Mouse (Mus musculus) layer of hippocampus, postnatal 14 days (tissue): ENCODE data around the gene Mtmr12. TPM values are rescaled to one million over a fixed set of nuclear protein-coding genes. Genes with fewer than 3 reads are reported as not detected.
A peak's percentile ranks its signal among the peaks of the same experiment; 100 is the strongest.

Experiments
- DNase-seq, 2 experiments: peaks; one replicate each; pipeline ENCODE4 v3.0.0; 2021 to 2022; ENCODE audit warnings: low spot score in 2 of 2, mixed read lengths in 1 of 2
- total RNA-seq, 2 experiments: library from RNA; stranded (reverse); gene quantifications; 2 replicates each; pipeline ENCODE4 v1.2.3; 2021

The Mtmr12 gene
- total RNA-seq, 2 experiments from 2014 or later = 26.9 to 27.7 TPM

- DNase-seq = no peak
Measured at GRCm38 (mm10) chr15:12273325-12274052, 68.7 kb downstream of the Mtmr12 start.

- DNase-seq = no peak
Measured at GRCm38 (mm10) chr15:12274053-12274769, 69.4 kb downstream of the Mtmr12 start.

DNA sequence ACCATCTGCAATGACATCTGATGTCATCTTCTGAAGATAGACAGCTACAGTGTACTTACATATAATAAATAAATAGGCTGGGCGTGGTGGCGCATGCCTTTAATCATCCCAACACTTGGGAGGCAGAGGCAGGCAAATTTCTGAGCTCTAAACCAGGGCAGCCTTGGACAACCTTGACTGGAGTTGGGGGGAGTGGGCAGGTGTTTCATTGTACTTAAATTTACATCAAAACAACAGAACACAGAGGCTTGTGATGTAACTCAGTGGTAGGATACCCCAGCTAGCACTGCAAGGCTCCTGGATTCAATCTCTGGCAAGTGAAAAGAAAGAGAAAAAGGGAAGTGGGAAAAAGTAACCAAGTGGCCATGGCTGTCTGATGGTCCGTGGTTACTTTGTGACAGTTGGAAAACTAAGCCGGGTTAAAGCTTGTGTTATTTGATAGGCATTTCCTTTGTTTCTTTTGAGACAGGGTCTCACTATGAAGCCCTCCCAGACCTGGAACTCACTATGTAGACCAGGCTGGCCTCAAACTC, 70.3 kb downstream of the Mtmr12 start:
- no peak for DNase-seq

- DNase-seq = no peak
Measured at GRCm38 (mm10) chr15:12279816-12280215, 75.0 kb downstream of the Mtmr12 start.

DNA sequence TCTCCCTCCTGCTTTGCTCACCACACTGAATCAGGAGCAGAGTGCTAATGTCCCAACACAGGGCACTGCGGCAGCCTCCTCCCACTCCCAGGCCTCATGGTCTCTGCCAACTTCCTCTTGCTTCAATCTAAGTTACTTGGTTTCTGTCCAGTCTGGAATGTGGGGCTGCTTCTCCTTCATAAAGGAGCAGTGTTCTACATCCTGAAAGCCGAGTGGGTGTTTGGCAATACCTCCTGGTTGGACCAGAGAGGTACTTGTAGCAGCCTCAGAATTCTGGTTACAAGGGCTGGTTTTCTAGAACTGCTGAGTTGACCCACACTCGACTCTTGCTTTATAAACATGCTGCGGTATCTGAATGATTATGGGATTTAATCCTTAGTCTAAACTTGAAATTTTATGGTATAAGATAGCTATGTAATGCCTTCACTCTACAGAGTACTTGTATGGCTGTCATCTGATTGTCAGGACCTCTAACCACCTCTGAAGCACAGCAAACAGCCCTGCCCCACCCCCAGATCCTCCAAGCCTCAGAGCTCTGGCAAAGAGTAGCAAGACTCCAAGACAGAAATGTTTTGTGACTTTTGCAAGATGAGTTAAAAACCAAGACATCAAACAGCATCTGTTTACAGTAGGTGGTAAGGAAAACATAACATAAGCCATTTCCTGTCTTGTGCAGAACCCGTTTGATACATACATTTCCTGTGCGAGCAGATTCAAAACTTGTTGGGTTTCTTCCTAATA, 80.1 kb downstream of the Mtmr12 start:
- DNase-seq = peak in 1 of 2 experiments; percentile 54

- no peak for DNase-seq
Measured at GRCm38 (mm10) chr15:12285535-12285809, 80.6 kb downstream of the Mtmr12 start.

GRCm38 (mm10) chr15:12290330-12290729, 85.5 kb downstream of the Mtmr12 start:
- DNase-seq = no peak

- no peak for DNase-seq
Measured at GRCm38 (mm10) chr15:12291757-12292156, 86.9 kb downstream of the Mtmr12 start.

- DNase-seq = no peak
Measured at GRCm38 (mm10) chr15:12296228-12296627, 91.4 kb downstream of the Mtmr12 start.

GRCm38 (mm10) chr15:12298231-12298737, 93.5 kb downstream of the Mtmr12 start:
- no peak for DNase-seq

DNA sequence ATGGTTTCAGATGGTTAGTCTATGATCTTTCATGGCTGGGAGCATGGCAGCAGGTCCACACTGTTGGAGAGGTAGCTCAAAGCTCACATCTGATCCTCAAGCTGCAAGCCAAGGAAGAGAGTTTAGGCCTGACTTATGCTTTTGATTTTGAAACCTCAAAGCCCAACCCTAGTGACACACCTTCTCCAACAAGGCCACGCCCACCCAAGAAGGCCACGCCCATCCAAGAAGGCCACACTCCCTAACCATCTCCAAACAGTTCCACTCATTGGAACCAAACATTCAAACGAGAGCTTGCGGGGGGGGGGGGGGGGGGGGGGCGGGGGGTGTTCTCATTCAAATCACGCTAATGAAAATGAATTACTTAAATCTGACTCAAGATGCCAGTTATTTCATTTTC, 96.9 kb downstream of the Mtmr12 start:
- DNase-seq = no peak

DNA sequence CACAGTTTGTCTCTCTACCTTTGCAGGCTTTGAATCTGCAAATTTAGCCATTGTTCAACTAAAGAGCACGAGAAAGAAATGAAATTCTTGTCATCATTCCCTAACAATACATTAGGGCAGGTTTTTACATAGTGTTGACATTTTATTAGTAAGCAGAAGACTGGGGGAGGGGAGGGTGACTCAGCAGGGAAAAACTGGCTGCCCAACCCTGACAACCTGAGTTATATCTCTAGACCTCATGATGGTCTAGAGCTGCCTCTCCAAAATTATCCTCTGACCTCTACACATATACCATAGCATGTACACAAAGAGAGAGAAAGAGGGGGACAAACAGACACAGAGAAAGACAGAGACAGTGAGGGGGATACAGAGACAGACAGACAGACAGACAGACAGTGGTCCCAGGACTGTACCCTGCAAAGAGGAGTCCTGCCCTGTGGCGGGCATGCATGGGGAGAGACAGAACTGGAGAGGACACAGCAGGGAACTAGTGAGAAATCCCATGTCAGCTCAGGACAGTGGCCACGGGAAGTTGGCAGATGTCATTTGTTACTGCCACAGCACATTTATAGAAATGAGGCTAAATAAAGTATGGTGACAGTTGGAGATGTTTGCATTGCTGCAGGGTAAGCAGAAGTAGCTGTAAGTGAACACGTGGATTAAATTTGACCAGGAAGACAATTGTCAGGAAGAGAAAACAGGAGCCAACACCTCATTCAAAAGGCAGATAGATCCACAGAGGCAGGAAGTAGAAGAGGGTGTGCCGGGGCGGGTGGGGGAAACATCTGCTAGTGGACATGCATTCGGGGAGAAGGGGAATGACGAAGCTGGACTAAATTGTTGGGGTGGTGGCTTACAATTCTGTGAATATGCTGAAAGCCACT, 101.6 kb downstream of the Mtmr12 start:
- DNase-seq = no peak

DNA sequence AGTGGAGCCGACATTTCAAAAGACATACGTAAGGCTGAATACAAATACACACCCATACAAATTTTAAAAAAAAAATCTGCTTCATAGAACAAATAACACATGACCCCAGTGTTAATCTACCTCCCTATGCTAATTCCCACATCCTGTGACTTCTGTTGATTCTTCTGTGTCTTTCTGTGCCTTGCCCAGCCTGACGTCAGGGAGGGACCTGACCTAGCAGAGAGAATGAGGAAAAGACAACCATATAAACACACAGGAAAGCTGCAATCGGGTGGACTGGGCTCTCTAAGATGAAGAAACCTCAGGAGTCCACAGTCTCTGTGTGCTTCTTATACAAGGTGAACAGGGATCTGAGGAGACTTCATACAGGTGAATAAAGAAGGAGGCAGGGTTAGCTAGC, 102.3 kb downstream of the Mtmr12 start:
- no peak for DNase-seq

DNA sequence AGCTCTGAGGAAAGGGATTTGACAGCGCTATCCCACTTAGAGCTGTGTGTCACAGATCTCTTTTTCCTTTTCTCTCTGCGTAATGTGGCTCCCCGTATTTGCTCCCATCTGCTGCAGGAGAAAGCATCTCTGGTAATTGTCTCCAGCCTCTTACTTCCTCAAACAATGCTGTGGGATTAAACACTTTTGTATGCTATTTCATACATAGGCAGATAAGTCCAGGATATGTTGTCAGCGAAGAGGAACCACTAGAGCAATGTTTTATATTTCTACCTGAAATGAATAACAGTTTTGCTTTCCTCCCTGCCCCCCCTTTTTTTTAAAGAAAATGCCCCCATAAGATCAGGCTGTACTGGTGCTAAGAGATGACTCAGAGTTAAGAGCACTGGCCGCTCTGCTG, 103.7 kb downstream of the Mtmr12 start:
- DNase-seq = no peak

DNA sequence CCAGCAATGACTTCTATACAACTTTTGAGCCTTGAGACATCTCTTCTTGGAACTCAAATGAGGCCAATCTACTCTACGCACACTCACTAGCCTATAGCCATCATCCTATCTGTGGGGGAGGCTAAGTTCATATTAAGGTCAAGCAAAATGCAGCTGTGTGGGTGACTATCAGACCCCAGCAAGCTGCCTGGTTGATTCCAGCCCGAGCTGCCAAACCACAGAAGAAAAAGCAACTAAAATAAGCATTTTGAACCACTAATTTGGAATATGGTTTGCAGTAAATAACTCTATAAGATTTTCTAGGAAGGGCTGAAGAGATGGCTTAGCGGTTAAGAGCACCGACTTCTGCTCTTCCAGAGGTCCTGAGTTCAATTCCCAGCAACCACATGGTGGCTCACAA, 105.8 kb downstream of the Mtmr12 start:
- DNase-seq = no peak

DNA sequence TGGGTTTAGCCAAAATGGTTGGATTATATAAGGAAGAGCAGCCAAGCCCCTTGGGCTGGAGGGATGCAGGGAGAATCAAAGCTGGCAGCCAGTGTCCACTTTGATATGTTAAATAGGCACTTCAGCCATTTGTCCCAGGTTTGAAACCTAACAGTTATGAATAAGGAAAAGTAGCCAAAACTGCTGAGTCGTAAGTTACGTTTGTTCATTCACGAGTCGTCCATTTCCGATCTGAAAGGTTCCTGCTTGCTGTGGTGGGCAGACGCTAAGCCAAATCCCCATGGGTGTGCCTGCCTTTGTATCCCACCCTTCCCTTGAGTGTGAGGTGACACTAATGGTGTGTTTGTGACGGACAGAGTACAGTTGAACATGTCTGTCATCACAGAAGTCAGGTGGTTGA, 106.6 kb downstream of the Mtmr12 start:
- DNase-seq = no peak

DNA sequence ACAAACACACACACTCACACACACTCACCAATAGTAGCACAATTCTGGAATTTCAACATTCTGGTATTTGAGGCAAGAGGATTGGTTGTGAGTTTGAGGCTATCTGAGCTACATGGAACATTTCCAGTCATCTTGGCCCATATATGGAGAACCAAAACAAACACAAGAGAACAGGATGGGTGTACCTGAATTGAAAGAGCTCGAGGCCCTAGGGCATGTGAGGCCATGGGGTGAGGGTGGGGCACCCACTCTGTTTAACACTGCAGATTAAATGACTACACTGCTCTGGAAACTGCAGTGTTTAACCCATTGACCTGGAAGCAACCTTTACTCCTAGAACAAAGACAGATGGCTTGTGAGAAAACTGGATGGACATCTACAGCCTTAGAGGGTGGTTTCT, 108.4 kb downstream of the Mtmr12 start:
- no peak for DNase-seq

- DNase-seq = no peak
Measured at GRCm38 (mm10) chr15:12314584-12314983, 109.8 kb downstream of the Mtmr12 start.

GRCm38 (mm10) chr15:12315996-12316395, 111.2 kb downstream of the Mtmr12 start:
- no peak for DNase-seq

- DNase-seq = no peak
Measured at GRCm38 (mm10) chr15:12317290-12317689, 112.5 kb downstream of the Mtmr12 start.

DNA sequence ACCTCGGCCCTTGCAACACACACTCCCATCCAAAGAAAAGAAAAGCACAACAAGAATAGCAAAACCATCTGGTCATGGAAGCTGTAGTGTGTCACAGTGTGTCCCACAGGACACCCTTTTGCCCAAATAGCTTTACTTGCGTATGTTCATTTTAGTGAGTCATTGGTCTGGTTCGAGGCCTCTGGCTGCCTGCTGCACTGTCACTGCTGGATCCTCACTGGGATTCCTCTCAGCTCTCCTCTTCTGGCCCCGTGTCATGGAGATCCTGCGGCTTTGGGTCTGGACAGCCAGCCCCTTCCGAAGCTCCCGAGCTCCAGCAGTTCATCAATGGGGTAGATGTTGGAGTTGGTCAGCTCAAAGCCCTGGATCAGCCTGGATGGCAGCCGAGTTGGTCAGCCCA, 113.6 kb downstream of the Mtmr12 start:
- DNase-seq = no peak
